Mouse (Mus musculus) 416B (cell line): ENCODE data around the gene Mertk.

Experiments used
- DNase-seq: peaks from one replicate; pipeline ENCODE4 v3.0.0; 2011; ENCODE audit warnings: low read depth

Gene Mertk

GRCm38 (mm10) chr2:128818956-128819643 is 120.3 kb downstream of the Mertk start:
- DNase-seq = peak; percentile 78

GRCm38 (mm10) chr2:128820631-128821030 is 121.9 kb downstream of the Mertk start:
- DNase-seq = no peak

DNA sequence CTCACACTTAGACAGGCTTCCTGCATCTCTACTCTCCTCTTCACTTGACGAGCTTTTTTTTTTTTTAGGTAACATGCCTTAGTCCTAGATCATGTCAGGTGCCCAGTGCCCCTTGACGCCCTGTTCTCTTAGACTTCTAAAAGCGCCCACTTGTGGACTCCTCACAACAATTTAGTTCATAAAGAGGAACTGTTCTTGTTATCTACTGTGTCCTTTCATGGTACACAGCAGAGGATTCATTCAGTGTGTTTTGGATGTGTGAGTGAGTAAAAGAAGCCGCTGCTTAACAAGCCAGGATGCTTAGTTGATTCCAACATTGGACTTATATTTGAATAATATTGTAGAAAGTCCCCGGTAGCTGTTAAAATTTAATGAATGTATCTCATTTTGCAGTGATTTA is 125.1 kb downstream of the Mertk start:
- DNase-seq = no peak

DNA sequence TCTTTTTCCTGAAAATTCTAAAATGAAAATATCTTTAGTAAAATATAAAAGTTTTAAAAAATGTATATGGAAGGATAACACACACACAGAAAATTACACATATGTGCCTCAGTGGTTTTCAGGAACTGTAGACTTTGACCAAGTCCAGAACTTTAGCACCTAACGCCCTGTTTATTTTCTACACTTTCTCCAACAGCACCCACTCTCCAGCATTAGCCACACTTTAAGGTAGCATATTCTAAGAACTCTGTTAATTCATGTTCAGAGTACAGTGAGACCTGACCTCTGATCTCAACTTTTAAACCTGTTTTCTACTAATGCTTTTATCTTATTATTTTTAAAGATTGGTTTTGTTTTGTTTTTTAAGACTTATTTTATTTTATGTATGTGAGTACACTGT is 129.0 kb downstream of the Mertk start:
- DNase-seq = no peak

DNA sequence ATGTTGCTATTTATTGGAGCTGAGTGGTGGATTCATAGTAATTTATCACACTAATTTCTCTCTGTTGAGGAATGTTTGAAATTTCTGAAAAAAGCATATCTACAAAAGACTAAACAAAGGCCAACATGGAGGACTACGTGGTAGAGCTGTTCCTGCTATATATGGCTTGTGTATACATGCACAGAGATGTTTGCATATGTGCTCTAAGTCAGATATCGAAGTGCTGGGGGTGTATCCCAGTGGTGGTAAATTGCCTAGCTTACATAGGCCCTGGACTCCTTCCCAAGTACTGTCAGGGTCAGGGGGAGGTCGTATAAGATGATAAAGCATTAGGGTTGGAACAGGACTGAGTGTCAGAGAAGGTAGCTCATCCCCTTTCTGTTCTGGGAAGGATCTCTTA is 133.9 kb downstream of the Mertk start:
- no peak for DNase-seq

- peak; percentile 79 for DNase-seq
Observed at GRCm38 (mm10) chr2:128833035-128833434, 134.3 kb downstream of the Mertk start.

DNA sequence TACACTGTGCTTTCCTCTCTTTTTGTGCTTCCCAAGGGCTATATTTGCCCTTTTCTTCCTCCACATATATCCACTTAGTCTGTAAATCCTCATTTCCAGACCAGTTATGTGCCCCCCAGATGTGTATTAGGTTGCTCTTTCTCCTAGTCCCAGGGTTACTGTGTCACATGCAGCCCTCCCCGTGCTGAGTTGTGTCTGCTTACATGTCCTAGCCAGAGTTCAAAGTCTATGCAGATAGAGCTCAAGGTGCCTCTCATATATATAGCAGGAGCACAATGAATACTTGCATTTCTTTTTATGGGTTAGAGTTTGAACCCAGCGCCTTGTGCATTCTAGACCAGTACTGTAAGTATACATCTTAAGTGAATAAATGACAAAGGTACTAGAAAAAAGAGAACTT is 134.7 kb downstream of the Mertk start:
- no peak for DNase-seq

DNA sequence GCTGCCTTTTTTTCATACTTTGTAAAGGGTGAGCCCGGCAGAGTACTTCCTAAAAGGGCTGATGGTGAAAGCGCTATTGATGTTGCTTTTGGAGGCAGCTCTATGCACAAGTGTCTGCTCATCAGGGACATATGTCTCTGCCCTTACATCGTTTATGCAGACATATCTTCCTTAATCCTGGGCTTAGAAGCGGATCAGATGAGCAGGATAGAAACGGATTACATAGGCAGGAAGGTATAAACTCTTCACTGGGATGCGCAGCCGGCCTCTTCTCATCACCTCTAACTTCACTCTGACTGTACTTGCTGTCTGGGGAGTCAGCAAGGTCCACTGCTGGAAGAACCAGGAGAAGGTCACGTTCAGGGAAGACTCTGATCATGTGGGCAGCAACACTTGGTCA is 138.8 kb downstream of the Mertk start:
- DNase-seq = no peak

DNA sequence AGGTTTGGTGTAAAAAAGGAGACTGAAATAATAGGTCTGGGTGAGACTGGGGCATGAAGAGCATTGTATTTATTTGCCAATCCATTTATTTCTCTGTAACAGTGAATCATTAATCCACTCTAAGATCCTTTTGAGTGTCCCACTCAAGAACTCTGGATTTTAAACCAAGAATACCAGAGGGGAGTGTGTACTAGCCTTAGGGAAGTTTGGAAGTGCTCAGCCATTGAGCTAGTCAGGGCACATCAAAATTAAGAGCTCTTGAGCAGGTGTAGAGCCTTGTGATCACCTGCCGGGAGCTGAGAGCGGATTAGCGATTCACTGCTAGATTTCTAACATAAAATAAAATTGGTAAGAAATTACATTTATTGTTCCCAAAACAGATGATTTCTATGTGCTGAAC is 139.9 kb downstream of the Mertk start:
- DNase-seq = no peak

DNA sequence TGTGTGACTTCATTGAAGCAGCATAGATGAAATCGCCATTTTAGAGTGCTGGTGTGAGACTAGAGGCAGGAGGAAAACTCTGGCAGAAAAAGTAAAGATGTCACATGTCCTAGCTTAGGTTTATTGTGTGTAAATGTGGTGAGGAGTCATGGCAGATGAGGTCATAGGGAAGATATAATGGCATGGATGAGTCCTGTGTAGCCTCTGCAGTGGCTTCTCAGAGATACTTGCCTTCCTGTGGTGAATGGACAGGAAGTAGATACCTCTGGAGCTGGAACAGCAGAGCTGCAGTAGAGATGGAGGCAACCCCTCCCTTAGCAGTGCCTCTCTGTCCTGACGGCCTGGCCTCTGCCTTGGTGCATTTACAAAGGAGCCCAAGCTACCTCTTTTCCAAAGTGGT is 140.7 kb downstream of the Mertk start:
- peak; percentile 43 for DNase-seq

- DNase-seq = no peak
Observed at GRCm38 (mm10) chr2:128842437-128842836, 143.7 kb downstream of the Mertk start.

DNA sequence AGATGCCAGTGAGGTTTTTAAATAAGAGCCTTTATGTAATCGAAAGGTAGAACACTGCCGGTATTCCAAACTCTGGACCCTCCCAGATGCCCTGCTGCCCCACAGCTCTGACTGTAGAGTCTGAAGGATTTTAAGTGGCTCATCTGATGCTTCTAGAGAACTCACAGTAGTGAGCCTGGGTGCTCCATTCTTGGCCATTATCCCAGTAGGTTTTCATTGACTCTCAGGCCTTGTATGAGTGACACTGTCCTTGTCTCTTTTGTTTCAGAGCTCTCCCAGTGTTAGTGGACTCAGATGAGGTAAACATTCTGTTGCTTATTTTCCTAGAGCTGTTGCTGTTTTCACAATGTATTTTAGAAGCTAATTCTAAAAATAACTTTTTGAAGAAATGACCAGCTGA is 151.3 kb downstream of the Mertk start:
- no peak for DNase-seq
